Mouse (Mus musculus): Measurements from ENCODE around the gene Meox1. TPM values are rescaled to one million over a fixed set of nuclear protein-coding genes. Genes with fewer than 3 reads are reported as not detected.

The Meox1 gene
- polyA plus RNA-seq, 1 experiment from 2014 or later: 0.80 TPM

DNA sequence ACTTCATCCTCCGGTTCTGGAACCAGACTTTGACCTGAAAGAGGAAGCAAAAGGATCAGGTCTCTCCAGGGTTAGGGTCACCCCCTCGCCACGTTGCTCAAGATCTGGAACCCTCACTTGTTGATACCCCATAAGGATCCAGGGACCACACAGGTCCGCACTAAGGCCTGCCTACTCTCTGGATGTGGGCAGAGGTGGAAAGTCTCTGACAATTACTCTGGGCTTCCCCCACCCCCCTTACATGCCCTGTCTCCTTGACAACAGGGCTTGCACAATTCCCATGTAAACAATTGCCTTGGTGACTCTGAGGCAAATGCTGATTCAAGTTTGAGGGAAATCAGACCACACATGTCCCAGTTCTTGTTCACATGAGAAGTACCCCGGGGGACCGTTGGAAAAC is 15.5 kb downstream of the Meox1 start:
- no peak overlapping the region for H3K27ac ChIP-seq (ENCODE audit: low read length)
- peaks cover 8% of the 10 kb centered on the region; the same call in 1 of the 2 replicates for H3K4me1 ChIP-seq (ENCODE audit: control insufficient read depth, insufficient read depth, low read length)
- no peak overlapping the region for H3K9ac ChIP-seq (ENCODE audit: low read depth, low read length)
- no peak overlapping the region for H3K4me2 ChIP-seq (ENCODE audit: low read length)
- no peak for ATAC-seq
- no peak overlapping the region for H3K4me3 ChIP-seq (ENCODE audit: low read depth, low read length)
- H3K27me3 ChIP-seq (ENCODE audit: control insufficient read depth, insufficient read depth, low read depth, low read length): no peaks in the 10 kb centered on the region
- no peaks in the 10 kb centered on the region for H3K36me3 ChIP-seq (ENCODE audit: control insufficient read depth, insufficient read depth, low read length)
- no peaks in the 10 kb centered on the region for H3K9me3 ChIP-seq (replicated peaks; ENCODE audit: control insufficient read depth, low read length, poor library complexity, severe bottlenecking)
- 64% methylated on average over 6 of the region's 6 CpGs for WGBS

GRCm38 (mm10) chr11:101874978-101875377 is 19.2 kb downstream of the Meox1 start:
- no peak overlapping the region for H3K9ac ChIP-seq (ENCODE audit: low read depth, low read length)
- WGBS: 47% methylated on average over 5 of the region's 5 CpGs
- peak overlapping the region; percentile 24; the same call in 1 of the 2 replicates for H3K27ac ChIP-seq (ENCODE audit: low read length)
- ATAC-seq: 0 out of 2 replicates have a peak, but pooled peaks have one; percentile 36
- H3K36me3 ChIP-seq (ENCODE audit: control insufficient read depth, insufficient read depth, low read length): no peaks in the 10 kb centered on the region
- no peak overlapping the region for H3K4me3 ChIP-seq (ENCODE audit: low read depth, low read length)
- H3K4me2 ChIP-seq (ENCODE audit: low read length): no peak overlapping the region
- H3K4me1 ChIP-seq (ENCODE audit: control insufficient read depth, insufficient read depth, low read length): peaks cover 7% of the 10 kb centered on the region; the same call in 1 of the 2 replicates
- H3K27me3 ChIP-seq (ENCODE audit: control insufficient read depth, insufficient read depth, low read depth, low read length): no peaks in the 10 kb centered on the region
- H3K9me3 ChIP-seq (replicated peaks; ENCODE audit: control insufficient read depth, low read length, poor library complexity, severe bottlenecking): no peaks in the 10 kb centered on the region

DNA sequence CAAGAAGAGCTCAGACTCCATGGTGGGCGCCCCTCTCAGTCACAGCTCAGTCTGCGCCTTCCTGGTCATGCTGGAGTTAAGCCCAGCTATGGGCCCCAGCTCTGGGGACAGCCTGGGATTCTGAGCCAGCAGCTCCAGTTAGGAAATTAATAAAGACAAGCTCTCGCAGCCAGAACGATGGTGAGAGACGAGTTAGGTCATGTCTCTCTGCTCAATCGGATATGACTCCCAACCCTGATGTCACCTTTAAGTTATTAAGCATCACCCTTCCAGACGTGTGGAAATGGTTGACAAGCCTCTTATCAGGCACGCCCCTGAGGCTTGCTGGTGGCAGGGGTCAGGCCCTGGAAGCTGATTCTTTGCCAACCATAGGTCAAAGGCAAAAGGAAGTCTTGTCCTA is 20.3 kb downstream of the Meox1 start:
- no peaks in the 10 kb centered on the region for H3K27me3 ChIP-seq (ENCODE audit: control insufficient read depth, insufficient read depth, low read depth, low read length)
- H3K4me2 ChIP-seq (ENCODE audit: low read length): no peak overlapping the region
- WGBS: 76% methylated on average over 8 of the region's 8 CpGs
- H3K36me3 ChIP-seq (ENCODE audit: control insufficient read depth, insufficient read depth, low read length): no peaks in the 10 kb centered on the region
- peaks cover 4% of the 10 kb centered on the region; the same call in 1 of the 2 replicates for H3K4me1 ChIP-seq (ENCODE audit: control insufficient read depth, insufficient read depth, low read length)
- no peak overlapping the region for H3K27ac ChIP-seq (ENCODE audit: low read length)
- no peaks in the 10 kb centered on the region for H3K9me3 ChIP-seq (replicated peaks; ENCODE audit: control insufficient read depth, low read length, poor library complexity, severe bottlenecking)
- no peak for ATAC-seq
- H3K4me3 ChIP-seq (ENCODE audit: low read depth, low read length): no peak overlapping the region
- no peak overlapping the region for H3K9ac ChIP-seq (ENCODE audit: low read depth, low read length)

GRCm38 (mm10) chr11:101871435-101871834 is 22.7 kb downstream of the Meox1 start:
- H3K27ac ChIP-seq (ENCODE audit: low read length): no peak overlapping the region
- H3K4me3 ChIP-seq (ENCODE audit: low read depth, low read length): no peak overlapping the region
- WGBS: 43% methylated on average over 6 of the region's 6 CpGs
- H3K4me2 ChIP-seq (ENCODE audit: low read length): no peak overlapping the region
- no peaks in the 10 kb centered on the region for H3K27me3 ChIP-seq (ENCODE audit: control insufficient read depth, insufficient read depth, low read depth, low read length)
- H3K9me3 ChIP-seq (replicated peaks; ENCODE audit: control insufficient read depth, low read length, poor library complexity, severe bottlenecking): no peaks in the 10 kb centered on the region
- H3K4me1 ChIP-seq (ENCODE audit: control insufficient read depth, insufficient read depth, low read length): peaks cover 4% of the 10 kb centered on the region; the same call in 1 of the 2 replicates
- no peaks in the 10 kb centered on the region for H3K36me3 ChIP-seq (ENCODE audit: control insufficient read depth, insufficient read depth, low read length)
- H3K9ac ChIP-seq (ENCODE audit: low read depth, low read length): no peak overlapping the region
- ATAC-seq: no peak

GRCm38 (mm10) chr11:101870067-101870765 is 24.0 kb downstream of the Meox1 start:
- Histone ChIP-seq H3K4me2 (ENCODE audit: low read length) (no peak overlapping the region), H3K9ac (ENCODE audit: low read depth, low read length) (no peak overlapping the region), H3K27ac (ENCODE audit: low read length) (no peak overlapping the region), H3K4me3 (ENCODE audit: low read depth, low read length) (no peak overlapping the region), H3K9me3 (replicated peaks; ENCODE audit: control insufficient read depth, low read length, poor library complexity, severe bottlenecking) (no peaks in the 10 kb centered on the region), H3K27me3 (ENCODE audit: control insufficient read depth, insufficient read depth, low read depth, low read length) (no peaks in the 10 kb centered on the region), H3K36me3 (ENCODE audit: control insufficient read depth, insufficient read depth, low read length) (no peaks in the 10 kb centered on the region), H3K4me1 (ENCODE audit: control insufficient read depth, insufficient read depth, low read length) (peaks cover 4% of the 10 kb centered on the region; the same call in 1 of the 2 replicates)
- 67% methylated on average over 18 of the region's 18 CpGs for WGBS
- no peak for ATAC-seq

- WGBS: 79% methylated on average over 12 of the region's 12 CpGs
- H3K4me1 ChIP-seq (ENCODE audit: control insufficient read depth, insufficient read depth, low read length): peaks cover 4% of the 10 kb centered on the region; the same call in 1 of the 2 replicates
These were observed 26.6 kb downstream of the Meox1 start for GRCm38 (mm10) chr11:101867513-101868052.

DNA sequence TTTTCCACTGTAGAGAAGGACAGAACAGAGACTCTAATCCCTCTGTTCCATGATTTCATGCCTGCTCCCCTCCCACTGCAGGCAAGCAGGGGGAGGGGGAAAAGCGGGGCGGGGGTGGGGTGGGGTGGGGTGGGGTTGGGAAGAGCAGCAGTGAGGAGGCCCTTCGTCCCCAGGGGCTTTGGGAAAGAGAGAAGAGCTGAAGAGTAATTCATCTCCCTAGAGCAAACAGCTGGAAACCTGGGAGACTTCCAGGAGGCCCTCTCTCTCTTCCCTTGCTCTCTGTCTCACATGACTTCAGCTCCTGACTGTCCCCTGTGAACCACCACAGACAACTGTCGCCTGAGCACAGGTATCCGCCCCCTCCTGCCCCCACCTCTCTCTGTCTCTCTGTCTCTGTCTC is 35.4 kb downstream of the Meox1 start:
- ATAC-seq: no peak
- H3K27ac ChIP-seq (ENCODE audit: low read length): no peak overlapping the region
- no peaks in the 10 kb centered on the region for H3K27me3 ChIP-seq (ENCODE audit: control insufficient read depth, insufficient read depth, low read depth, low read length)
- H3K36me3 ChIP-seq (ENCODE audit: control insufficient read depth, insufficient read depth, low read length): no peaks in the 10 kb centered on the region
- 19% methylated on average over 3 of the region's 5 CpGs for WGBS
- H3K4me2 ChIP-seq (ENCODE audit: low read length): no peak overlapping the region
- no peak overlapping the region for H3K4me3 ChIP-seq (ENCODE audit: low read depth, low read length)
- no peaks in the 10 kb centered on the region for H3K4me1 ChIP-seq (ENCODE audit: control insufficient read depth, insufficient read depth, low read length)
- no peaks in the 10 kb centered on the region for H3K9me3 ChIP-seq (replicated peaks; ENCODE audit: control insufficient read depth, low read length, poor library complexity, severe bottlenecking)
- no peak overlapping the region for H3K9ac ChIP-seq (ENCODE audit: low read depth, low read length)

More at GRCm38 (mm10) chr11:101867513-101868052, 26.6 kb downstream of the Meox1 start:
- no peaks in the 10 kb centered on the region for H3K36me3 ChIP-seq (ENCODE audit: control insufficient read depth, insufficient read depth, low read length)
- H3K9ac ChIP-seq (ENCODE audit: low read depth, low read length): no peak overlapping the region
- H3K27ac ChIP-seq (ENCODE audit: low read length): no peak overlapping the region
- H3K9me3 ChIP-seq (replicated peaks; ENCODE audit: control insufficient read depth, low read length, poor library complexity, severe bottlenecking): no peaks in the 10 kb centered on the region
- ATAC-seq: no peak
- no peak overlapping the region for H3K4me3 ChIP-seq (ENCODE audit: low read depth, low read length)
- H3K4me2 ChIP-seq (ENCODE audit: low read length): no peak overlapping the region
- H3K27me3 ChIP-seq (ENCODE audit: control insufficient read depth, insufficient read depth, low read depth, low read length): no peaks in the 10 kb centered on the region

DNA sequence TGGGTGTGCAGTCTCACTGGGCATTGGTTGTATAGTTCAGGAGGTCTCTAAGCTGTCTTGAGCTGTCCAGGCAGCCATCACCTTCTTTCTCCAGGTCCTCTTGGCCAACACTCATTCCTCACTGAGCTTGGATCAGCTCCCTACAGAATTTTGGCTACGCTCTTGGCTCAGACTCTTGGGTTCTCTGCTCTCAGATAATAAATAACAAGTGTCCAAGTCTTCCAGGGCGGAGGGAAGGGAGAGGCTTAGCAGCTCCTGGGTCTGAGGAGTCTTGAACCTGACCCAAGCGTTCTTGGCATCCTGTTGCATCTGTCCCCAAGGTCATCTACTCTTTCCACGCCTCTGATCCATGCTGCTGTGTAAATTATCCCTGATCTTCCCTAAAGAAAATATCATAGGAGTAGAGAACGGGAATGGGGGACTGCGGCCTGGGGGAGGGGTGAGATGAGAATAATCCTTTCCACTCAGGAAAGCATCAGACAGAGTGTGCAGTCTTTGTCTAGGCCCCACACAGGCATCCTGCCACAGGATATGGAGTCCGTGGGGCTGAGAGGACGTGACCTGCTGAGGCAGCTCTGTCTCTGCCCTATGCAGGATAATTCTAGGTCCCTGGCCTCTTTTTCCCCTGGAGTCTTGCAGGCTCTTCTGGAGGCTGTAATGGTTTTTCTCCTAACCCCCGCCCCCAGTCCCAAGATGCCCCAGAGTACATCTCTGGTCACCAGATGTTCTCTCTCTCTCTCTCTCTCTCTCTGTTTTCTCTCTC is 38.0 kb downstream of the Meox1 start:
- Histone ChIP-seq H3K4me3 (ENCODE audit: low read depth, low read length) (no peak overlapping the region), H3K36me3 (ENCODE audit: control insufficient read depth, insufficient read depth, low read length) (no peaks in the 10 kb centered on the region), H3K27me3 (ENCODE audit: control insufficient read depth, insufficient read depth, low read depth, low read length) (no peaks in the 10 kb centered on the region), H3K9me3 (replicated peaks; ENCODE audit: control insufficient read depth, low read length, poor library complexity, severe bottlenecking) (no peaks in the 10 kb centered on the region), H3K27ac (ENCODE audit: low read length) (no peak overlapping the region), H3K4me1 (ENCODE audit: control insufficient read depth, insufficient read depth, low read length) (no peaks in the 10 kb centered on the region), H3K4me2 (ENCODE audit: low read length) (no peak overlapping the region), H3K9ac (ENCODE audit: low read depth, low read length) (no peak overlapping the region)
- ATAC-seq: no peak
- WGBS: 87% methylated on average over 9 of the region's 9 CpGs

GRCm38 (mm10) chr11:101851042-101851441 is 43.1 kb downstream of the Meox1 start:
- Histone ChIP-seq H3K27me3 (ENCODE audit: control insufficient read depth, insufficient read depth, low read depth, low read length) (no peaks in the 10 kb centered on the region), H3K4me3 (ENCODE audit: low read depth, low read length) (no peak overlapping the region), H3K9ac (ENCODE audit: low read depth, low read length) (no peak overlapping the region), H3K4me1 (ENCODE audit: control insufficient read depth, insufficient read depth, low read length) (no peaks in the 10 kb centered on the region), H3K9me3 (replicated peaks; ENCODE audit: control insufficient read depth, low read length, poor library complexity, severe bottlenecking) (no peaks in the 10 kb centered on the region), H3K27ac (ENCODE audit: low read length) (no peak overlapping the region), H3K4me2 (ENCODE audit: low read length) (no peak overlapping the region), H3K36me3 (ENCODE audit: control insufficient read depth, insufficient read depth, low read length) (no peaks in the 10 kb centered on the region)
- ATAC-seq: no peak
- 76% methylated on average over 7 of the region's 7 CpGs for WGBS
